Mouse (Mus musculus): ENCODE results near the gene Inpp5f.

DNA sequence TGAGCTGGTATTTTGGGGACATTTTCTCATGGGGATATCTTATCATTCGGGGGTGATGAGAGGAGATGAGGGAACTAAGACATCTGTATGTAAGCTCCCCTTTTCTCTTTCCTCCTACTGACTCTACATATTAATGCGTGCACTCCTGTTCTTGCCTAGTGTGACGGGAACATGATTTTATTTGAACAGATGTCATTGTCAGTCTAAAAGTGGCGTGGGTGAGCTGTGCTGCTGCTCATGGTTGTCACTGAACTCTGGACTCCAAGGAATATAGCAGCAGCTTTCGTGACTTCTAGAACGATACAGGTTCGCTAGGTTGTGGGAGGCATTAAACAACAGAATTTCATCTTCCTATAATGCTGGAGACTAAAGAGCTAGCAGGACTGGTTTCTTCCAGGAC, 30.4 kb downstream of the Inpp5f start:
- TF ChIP-seq POLR2A (IDR thresholded peaks at IDR 0.05; ENCODE audit: borderline replicate concordance, control insufficient read depth, low read depth, low read length): no peak
- TF ChIP-seq CTCF (IDR thresholded peaks at IDR 0.05; ENCODE audit: control insufficient read depth, insufficient read depth, low read length): no peak

Data from bone marrow, adult 2 months (tissue).